Mouse (Mus musculus) hindbrain, embryonic 12.5 days (tissue): ENCODE measurements around the gene Uts2b. TPM values are rescaled to one million over a fixed set of nuclear protein-coding genes. Genes with fewer than 3 reads are reported as not detected.

Source experiments
- ATAC-seq: fragments of 200-750 bp; cut with Nextera tagmentation; 2 replicates; pipeline ENCODE4 v1.8.0; 2017; ENCODE audit warnings: moderate TSS enrichment; ENCODE audit not compliant: low FRiP score
- H3K27ac ChIP-seq: fragments of 300-500 bp; sonication (generic); 2 replicates; pipeline ENCODE4 v1.5.1; 2016; ENCODE audit warnings: mild to moderate bottlenecking
- H3K27me3 ChIP-seq: fragments of 300-500 bp; sonication (generic); 2 replicates; pipeline ENCODE4 v1.6.1; 2016; ENCODE audit warnings: mild to moderate bottlenecking
- H3K36me3 ChIP-seq: fragments of 300-500 bp; sonication (generic); 2 replicates; pipeline ENCODE4 v1.6.1; 2016; ENCODE audit warnings: mild to moderate bottlenecking
- H3K4me1 ChIP-seq: fragments of 300-500 bp; sonication (generic); 2 replicates; pipeline ENCODE4 v1.6.1; 2016
- H3K4me2 ChIP-seq: fragments of 300-500 bp; sonication (generic); replicated peaks from 2 replicates; pipeline ENCODE4 v1.6.1; 2016; ENCODE audit warnings: mild to moderate bottlenecking
- H3K4me3 ChIP-seq: fragments of 300-500 bp; sonication (generic); 2 replicates; pipeline ENCODE4 v1.5.1; 2016; ENCODE audit warnings: mild to moderate bottlenecking
- H3K9ac ChIP-seq: fragments of 300-500 bp; sonication (generic); 2 replicates; pipeline ENCODE4 v1.6.1; 2016; ENCODE audit warnings: mild to moderate bottlenecking, moderate library complexity
- H3K9me3 ChIP-seq: fragments of 300-500 bp; sonication (generic); replicated peaks from 2 replicates; pipeline ENCODE4 v1.6.1; 2016; ENCODE audit warnings: mild to moderate bottlenecking
- WGBS: fragments of 180-500 bp; shearing (Covaris S2); methylation state at CpG from one replicate; pipeline ENCODE4 v1.1.7; 2016; 5-methylcytosine and 5-hydroxymethylcytosine counted together
- polyA plus RNA-seq: library from polyadenylated mRNA; unstranded; fragments of >200 nt; fragmentation: Nextera tagmentation; extraction: Ambion mirVana; gene quantifications from 2 replicates; pipeline ENCODE4 v1.2.1, GENCODE M21; 2016

Uts2b gene
- polyA plus RNA-seq, 1 experiment from 2014 or later, result 1.8 TPM

GRCm38 (mm10) chr16:27389534-27390282, 19.7 kb upstream of the Uts2b start:
- H3K9me3 ChIP-seq, result no peaks in the 10 kb centered on the region
- peak overlapping the region; percentile 97 for H3K27ac ChIP-seq
- peak; percentile 26 for ATAC-seq
- H3K36me3 ChIP-seq, result no peaks in the 10 kb centered on the region
- peak overlapping the region; percentile 93 for H3K4me3 ChIP-seq
- peaks cover 25% of the 10 kb centered on the region for H3K4me1 ChIP-seq
- no peaks in the 10 kb centered on the region for H3K27me3 ChIP-seq
- peak overlapping the region; percentile 71 for H3K4me2 ChIP-seq
- peak overlapping the region; percentile 98 for H3K9ac ChIP-seq
- 29% methylated on average over 7 of the region's 7 CpGs for WGBS

GRCm38 (mm10) chr16:27388761-27389451, 18.9 kb upstream of the Uts2b start, which contains the start of gene Ccdc50:
Ccdc50 (plus strand) TSS chr16:27388869.
- peak within 1 kb of the TSS; percentile 98 for H3K9ac ChIP-seq
- H3K4me1 ChIP-seq, result peaks cover 25% of the 10 kb centered on the region
- H3K27me3 ChIP-seq, result no peaks in the 10 kb centered on the region
- peak; percentile 97 for ATAC-seq
- no peaks in the 10 kb centered on the region for H3K9me3 ChIP-seq
- H3K36me3 ChIP-seq, result no peaks in the 10 kb centered on the region
- H3K4me2 ChIP-seq, result peak within 1 kb of the TSS; percentile 71
- H3K4me3 ChIP-seq, result peak within 1 kb of the TSS; percentile 93
- peak within 1 kb of the TSS; percentile 97 for H3K27ac ChIP-seq
- WGBS, result under 1% methylated on average over 58 of the region's 69 CpGs

GRCm38 (mm10) chr16:27387634-27388611, 17.9 kb upstream of the Uts2b start:
- H3K4me1 ChIP-seq, result peaks cover 25% of the 10 kb centered on the region
- H3K27me3 ChIP-seq, result no peaks in the 10 kb centered on the region
- peak overlapping the region; percentile 98 for H3K9ac ChIP-seq
- H3K36me3 ChIP-seq, result no peaks in the 10 kb centered on the region
- H3K9me3 ChIP-seq, result no peaks in the 10 kb centered on the region
- 52% methylated on average over 12 of the region's 12 CpGs for WGBS
- no peak for ATAC-seq
- H3K4me3 ChIP-seq, result peak overlapping the region; percentile 93
- peak overlapping the region; percentile 71 for H3K4me2 ChIP-seq
- peak overlapping the region; percentile 97 for H3K27ac ChIP-seq

GRCm38 (mm10) chr16:27386850-27387407, 16.9 kb upstream of the Uts2b start:
- Histone ChIP-seq H3K9me3 (no peaks in the 10 kb centered on the region), H3K4me1 (peaks cover 24% of the 10 kb centered on the region), H3K36me3 (no peaks in the 10 kb centered on the region), H3K27ac (no peak overlapping the region), H3K4me3 (no peak overlapping the region), H3K9ac (no peak overlapping the region), H3K27me3 (no peaks in the 10 kb centered on the region), H3K4me2 (no peak overlapping the region)
- no peak for ATAC-seq
- 77% methylated on average over 4 of the region's 4 CpGs for WGBS

GRCm38 (mm10) chr16:27385649-27386048, 15.6 kb upstream of the Uts2b start:
- WGBS, result 81% methylated on average over 1 of the region's 1 CpGs
- Histone ChIP-seq H3K4me2 (no peak overlapping the region), H3K9me3 (no peaks in the 10 kb centered on the region), H3K9ac (no peak overlapping the region), H3K4me3 (no peak overlapping the region), H3K4me1 (peaks cover 15% of the 10 kb centered on the region), H3K27ac (no peak overlapping the region), H3K27me3 (no peaks in the 10 kb centered on the region), H3K36me3 (no peaks in the 10 kb centered on the region)
- ATAC-seq, result no peak

- H3K27me3 ChIP-seq, result no peaks in the 10 kb centered on the region
- no peaks in the 10 kb centered on the region for H3K36me3 ChIP-seq
- no peak overlapping the region for H3K4me3 ChIP-seq
- whole genome bisulfite sequencing, result 72% methylated on average over 4 of the region's 4 CpGs
- H3K4me1 ChIP-seq, result peaks cover 9% of the 10 kb centered on the region
- no peak for ATAC-seq
- no peak overlapping the region for H3K4me2 ChIP-seq
- no peak overlapping the region for H3K9ac ChIP-seq
- H3K9me3 ChIP-seq, result no peaks in the 10 kb centered on the region
- H3K27ac ChIP-seq, result no peak overlapping the region
Observed at GRCm38 (mm10) chr16:27384893-27385603, 15.0 kb upstream of the Uts2b start.

GRCm38 (mm10) chr16:27382217-27382616, 12.2 kb upstream of the Uts2b start:
- no peaks in the 10 kb centered on the region for H3K27me3 ChIP-seq
- no peaks in the 10 kb centered on the region for H3K9me3 ChIP-seq
- no peak overlapping the region for H3K4me3 ChIP-seq
- no peaks in the 10 kb centered on the region for H3K36me3 ChIP-seq
- WGBS, result 82% methylated on average over 4 of the region's 4 CpGs
- no peaks in the 10 kb centered on the region for H3K4me1 ChIP-seq
- no peak for ATAC-seq
- H3K4me2 ChIP-seq, result no peak overlapping the region
- H3K9ac ChIP-seq, result no peak overlapping the region
- H3K27ac ChIP-seq, result no peak overlapping the region

GRCm38 (mm10) chr16:27376556-27376955, 6.5 kb upstream of the Uts2b start:
- H3K4me1 ChIP-seq, result no peaks in the 10 kb centered on the region
- no peak overlapping the region for H3K4me2 ChIP-seq
- H3K27ac ChIP-seq, result no peak overlapping the region
- no peak overlapping the region for H3K4me3 ChIP-seq
- no peak for ATAC-seq
- no peaks in the 10 kb centered on the region for H3K9me3 ChIP-seq
- H3K9ac ChIP-seq, result no peak overlapping the region
- H3K36me3 ChIP-seq, result no peaks in the 10 kb centered on the region
- no peaks in the 10 kb centered on the region for H3K27me3 ChIP-seq

- H3K4me3 ChIP-seq, result no peak overlapping the region
- H3K4me1 ChIP-seq, result no peaks in the 10 kb centered on the region
- H3K27ac ChIP-seq, result no peak overlapping the region
- WGBS, result 79% methylated on average over 2 of the region's 2 CpGs
- H3K4me2 ChIP-seq, result no peak overlapping the region
- no peaks in the 10 kb centered on the region for H3K9me3 ChIP-seq
- H3K36me3 ChIP-seq, result no peaks in the 10 kb centered on the region
- no peak for ATAC-seq
- no peaks in the 10 kb centered on the region for H3K27me3 ChIP-seq
- H3K9ac ChIP-seq, result no peak overlapping the region
Observed at GRCm38 (mm10) chr16:27375318-27375717, 5.3 kb upstream of the Uts2b start.

GRCm38 (mm10) chr16:27374139-27374538, 4.1 kb upstream of the Uts2b start:
- Histone ChIP-seq H3K9ac (no peak overlapping the region), H3K36me3 (no peaks in the 10 kb centered on the region), H3K27me3 (no peaks in the 10 kb centered on the region), H3K4me3 (no peak overlapping the region), H3K4me2 (no peak overlapping the region), H3K27ac (no peak overlapping the region), H3K9me3 (no peaks in the 10 kb centered on the region), H3K4me1 (no peaks in the 10 kb centered on the region)
- no peak for ATAC-seq
- 83% methylated on average over 3 of the region's 3 CpGs for WGBS

GRCm38 (mm10) chr16:27370700-27371099, 661 bp upstream of the Uts2b start:
- no peaks in the 10 kb centered on the region for H3K27me3 ChIP-seq
- WGBS, result 70% methylated on average over 2 of the region's 2 CpGs
- no peak overlapping the region for H3K4me2 ChIP-seq
- H3K27ac ChIP-seq, result no peak overlapping the region
- H3K36me3 ChIP-seq, result no peaks in the 10 kb centered on the region
- H3K9ac ChIP-seq, result no peak overlapping the region
- ATAC-seq, result no peak
- no peaks in the 10 kb centered on the region for H3K4me1 ChIP-seq
- no peaks in the 10 kb centered on the region for H3K9me3 ChIP-seq
- H3K4me3 ChIP-seq, result no peak overlapping the region
